Mouse (Mus musculus): ENCODE measurements around the gene Tmem9. TPM values are rescaled to one million over a fixed set of nuclear protein-coding genes. Genes with fewer than 3 reads are reported as not detected.
A peak's percentile ranks its signal among the peaks of the same experiment; 100 is the strongest.

The Tmem9 gene
- total and polyA plus RNA-seq, 2 experiments from 2014 or later, result 110 to 172 TPM

GRCm38 (mm10) chr1:136017307-136017706 lies 9.4 kb downstream of the Tmem9 start:
- peak overlapping the region; percentile 77; the same call in 1 of the 2 replicates for H3K4me3 ChIP-seq (ENCODE audit: low read depth, low read length)
- H3K9me3 ChIP-seq (ENCODE audit: low read length), result no peaks in the 10 kb centered on the region
- peak overlapping the region; percentile 22; the same call in 1 of the 2 replicates for H3K4me2 ChIP-seq (ENCODE audit: low read depth, low read length, poor library complexity, severe bottlenecking)
- peak; percentile 31; the same call in 1 of the 2 replicates for ATAC-seq (ENCODE audit: low FRiP score)
- TF ChIP-seq CTCF (IDR thresholded peaks at IDR 0.05), result no peak
- no peak for DNase-seq (ENCODE audit: low spot score)
- H3K27me3 ChIP-seq (ENCODE audit: insufficient read depth, low read length), result no peaks in the 10 kb centered on the region
- H3K36me3 ChIP-seq (ENCODE audit: insufficient read depth, low read length), result no peaks in the 10 kb centered on the region; the same call in 1 of the 2 replicates
- H3K9ac ChIP-seq (replicated peaks; ENCODE audit: low read length, poor library complexity, severe bottlenecking), result no peak overlapping the region
- WGBS, result 59% methylated on average over 2 of the region's 2 CpGs
- no peak overlapping the region for H3K27ac ChIP-seq (ENCODE audit: low read depth, low read length)
- peaks cover 8% of the 10 kb centered on the region; the same call in 1 of the 2 replicates for H3K4me1 ChIP-seq (ENCODE audit: insufficient read depth, low read length)

DNA sequence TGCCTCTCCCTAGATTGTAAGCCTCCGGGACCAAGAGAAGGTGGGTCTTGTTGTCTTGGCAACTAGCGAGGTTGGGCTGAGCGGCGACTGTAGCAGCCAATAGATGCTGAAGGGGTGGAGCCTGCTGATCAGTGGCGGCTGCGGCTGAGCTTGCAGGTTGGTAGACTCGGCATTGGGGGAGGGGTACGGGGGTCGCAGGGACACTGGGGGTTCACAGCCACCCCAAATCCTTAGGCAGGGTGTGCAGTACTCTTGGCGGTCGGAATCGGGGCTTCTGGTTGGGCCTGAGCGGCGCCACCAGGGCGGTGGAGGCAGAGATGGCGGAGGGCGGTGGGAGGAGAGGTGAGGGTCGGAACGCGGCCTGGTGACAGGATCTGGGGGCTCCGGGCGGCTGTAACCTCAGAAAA lies 10.0 kb downstream of the Tmem9 start:
- no peak for TF ChIP-seq CTCF (IDR thresholded peaks at IDR 0.05)
- H3K4me1 ChIP-seq (ENCODE audit: insufficient read depth, low read length), result peaks cover 8% of the 10 kb centered on the region; the same call in 1 of the 2 replicates
- no peaks in the 10 kb centered on the region for H3K9me3 ChIP-seq (ENCODE audit: low read length)
- peak overlapping the region; percentile 82 for H3K27ac ChIP-seq (ENCODE audit: low read depth, low read length)
- peak overlapping the region; percentile 81 for H3K9ac ChIP-seq (replicated peaks; ENCODE audit: low read length, poor library complexity, severe bottlenecking)
- whole genome bisulfite sequencing, result under 1% methylated on average over 21 of the region's 22 CpGs
- H3K36me3 ChIP-seq (ENCODE audit: insufficient read depth, low read length), result peaks cover 4% of the 10 kb centered on the region; the same call in 1 of the 2 replicates
- DNase-seq (ENCODE audit: low spot score) (peak; percentile 98), ATAC-seq (ENCODE audit: low FRiP score) (peak; percentile 99)
- H3K27me3 ChIP-seq (ENCODE audit: insufficient read depth, low read length), result no peaks in the 10 kb centered on the region
- peak overlapping the region; percentile 77 for H3K4me3 ChIP-seq (ENCODE audit: low read depth, low read length)
- H3K4me2 ChIP-seq (ENCODE audit: low read depth, low read length, poor library complexity, severe bottlenecking), result peak overlapping the region; percentile 98

GRCm38 (mm10) chr1:136018390-136019189 lies 10.6 kb downstream of the Tmem9 start:
- Histone ChIP-seq H3K9ac (replicated peaks; ENCODE audit: low read length, poor library complexity, severe bottlenecking) (peak overlapping the region; percentile 81), H3K36me3 (ENCODE audit: insufficient read depth, low read length) (peaks cover 4% of the 10 kb centered on the region; the same call in 1 of the 2 replicates), H3K4me1 (ENCODE audit: insufficient read depth, low read length) (peaks cover 8% of the 10 kb centered on the region; the same call in 1 of the 2 replicates), H3K4me3 (ENCODE audit: low read depth, low read length) (peak overlapping the region; percentile 77), H3K9me3 (ENCODE audit: low read length) (no peaks in the 10 kb centered on the region), H3K27me3 (ENCODE audit: insufficient read depth, low read length) (no peaks in the 10 kb centered on the region), H3K27ac (ENCODE audit: low read depth, low read length) (peak overlapping the region; percentile 82), H3K4me2 (ENCODE audit: low read depth, low read length, poor library complexity, severe bottlenecking) (peak overlapping the region; percentile 98)
- ATAC-seq (ENCODE audit: low FRiP score), result peak; percentile 45
- DNase-seq (ENCODE audit: low spot score), result no peak
- 4% methylated on average over 24 of the region's 24 CpGs for WGBS
- no peak for TF ChIP-seq CTCF (IDR thresholded peaks at IDR 0.05)

- no peak for ATAC-seq (ENCODE audit: low FRiP score)
- no peak overlapping the region for H3K27ac ChIP-seq (ENCODE audit: low read depth, low read length)
These were observed 22.3 kb downstream of the Tmem9 start for GRCm38 (mm10) chr1:136030201-136030600.

DNA sequence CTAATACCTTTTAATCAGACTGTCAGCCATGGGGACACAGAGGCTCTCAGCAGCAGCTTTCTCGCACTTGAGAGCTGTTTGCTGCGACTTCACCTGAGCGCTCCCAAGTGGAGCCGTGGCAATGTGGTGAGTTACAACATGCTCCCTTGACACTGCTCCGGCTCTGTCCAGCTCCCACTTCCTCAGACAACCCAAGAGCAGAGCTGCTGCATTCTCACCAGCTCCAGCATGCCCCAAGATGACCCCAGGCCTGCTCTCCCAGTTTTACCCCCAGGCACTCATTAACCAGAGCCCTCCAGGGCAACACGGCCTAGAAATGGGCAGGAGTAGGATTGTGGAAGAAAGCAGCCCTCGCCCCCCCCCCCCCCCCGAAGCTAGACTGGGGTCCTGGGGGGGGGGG lies 23.7 kb downstream of the Tmem9 start:
- H3K4me2 ChIP-seq (ENCODE audit: low read depth, low read length, poor library complexity, severe bottlenecking), result no peak overlapping the region
- DNase-seq (ENCODE audit: low spot score), result no peak
- H3K9me3 ChIP-seq (ENCODE audit: low read length), result no peaks in the 10 kb centered on the region
- ATAC-seq (ENCODE audit: low FRiP score), result no peak
- H3K4me1 ChIP-seq (ENCODE audit: insufficient read depth, low read length), result no peaks in the 10 kb centered on the region
- no peak overlapping the region for H3K4me3 ChIP-seq (ENCODE audit: low read depth, low read length)
- H3K9ac ChIP-seq (replicated peaks; ENCODE audit: low read length, poor library complexity, severe bottlenecking), result no peak overlapping the region
- TF ChIP-seq CTCF (IDR thresholded peaks at IDR 0.05), result no peak
- peaks cover 62% of the 10 kb centered on the region for H3K36me3 ChIP-seq (ENCODE audit: insufficient read depth, low read length)
- H3K27ac ChIP-seq (ENCODE audit: low read depth, low read length), result no peak overlapping the region
- H3K27me3 ChIP-seq (ENCODE audit: insufficient read depth, low read length), result no peaks in the 10 kb centered on the region
- WGBS, result 90% methylated on average over 7 of the region's 8 CpGs

More at GRCm38 (mm10) chr1:136030201-136030600, 22.3 kb downstream of the Tmem9 start:
- H3K4me2 ChIP-seq (ENCODE audit: low read depth, low read length, poor library complexity, severe bottlenecking), result no peak overlapping the region
- no peaks in the 10 kb centered on the region for H3K4me1 ChIP-seq (ENCODE audit: insufficient read depth, low read length)
- no peaks in the 10 kb centered on the region for H3K9me3 ChIP-seq (ENCODE audit: low read length)
- 30% methylated on average over 7 of the region's 7 CpGs for WGBS
- no peak for DNase-seq (ENCODE audit: low spot score)
- H3K9ac ChIP-seq (replicated peaks; ENCODE audit: low read length, poor library complexity, severe bottlenecking), result no peak overlapping the region
- H3K4me3 ChIP-seq (ENCODE audit: low read depth, low read length), result no peak overlapping the region
- peaks cover 73% of the 10 kb centered on the region for H3K36me3 ChIP-seq (ENCODE audit: insufficient read depth, low read length)
- TF ChIP-seq CTCF (IDR thresholded peaks at IDR 0.05), result no peak
- H3K27me3 ChIP-seq (ENCODE audit: insufficient read depth, low read length), result no peaks in the 10 kb centered on the region

GRCm38 (mm10) chr1:136032961-136033360 lies 25.0 kb downstream of the Tmem9 start:
- Histone ChIP-seq H3K4me2 (ENCODE audit: low read depth, low read length, poor library complexity, severe bottlenecking) (no peak overlapping the region), H3K4me1 (ENCODE audit: insufficient read depth, low read length) (no peaks in the 10 kb centered on the region), H3K36me3 (ENCODE audit: insufficient read depth, low read length) (peaks cover 49% of the 10 kb centered on the region), H3K9ac (replicated peaks; ENCODE audit: low read length, poor library complexity, severe bottlenecking) (no peak overlapping the region), H3K9me3 (ENCODE audit: low read length) (no peaks in the 10 kb centered on the region), H3K27me3 (ENCODE audit: insufficient read depth, low read length) (no peaks in the 10 kb centered on the region), H3K4me3 (ENCODE audit: low read depth, low read length) (no peak overlapping the region), H3K27ac (ENCODE audit: low read depth, low read length) (no peak overlapping the region)
- ATAC-seq (ENCODE audit: low FRiP score) (no peak), DNase-seq (ENCODE audit: low spot score) (no peak)
- 41% methylated on average over 7 of the region's 7 CpGs for WGBS
- no peak for TF ChIP-seq CTCF (IDR thresholded peaks at IDR 0.05)
